Mouse (Mus musculus) ovary, adult 18-20 months (tissue): ENCODE measurements around the gene Efna5.

Source experiments
- DNase-seq: peaks from one replicate; pipeline ENCODE4 v3.0.0; 2022; ENCODE audit warnings: low spot score, mixed read lengths

Gene Efna5

DNA sequence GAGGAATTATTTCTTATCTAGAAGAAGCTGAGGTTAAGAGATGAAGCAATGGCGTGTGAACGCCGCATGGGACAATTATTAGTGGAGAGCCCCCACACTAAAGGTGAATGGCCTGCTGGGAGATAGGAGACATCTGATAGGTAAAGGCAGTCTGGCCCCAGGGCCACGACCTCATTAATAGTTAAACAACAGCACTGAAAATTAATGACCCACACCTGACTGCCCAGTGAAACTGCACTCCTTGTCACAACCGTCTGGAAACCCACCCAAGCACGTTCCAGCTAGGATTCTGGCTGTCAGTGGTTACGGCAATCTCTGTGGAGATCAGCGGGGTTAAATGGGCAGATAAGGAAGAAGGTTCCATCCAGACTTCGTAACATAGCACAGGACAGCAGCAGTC is 134.3 kb downstream of the Efna5 start:
- DNase-seq = no peak

DNA sequence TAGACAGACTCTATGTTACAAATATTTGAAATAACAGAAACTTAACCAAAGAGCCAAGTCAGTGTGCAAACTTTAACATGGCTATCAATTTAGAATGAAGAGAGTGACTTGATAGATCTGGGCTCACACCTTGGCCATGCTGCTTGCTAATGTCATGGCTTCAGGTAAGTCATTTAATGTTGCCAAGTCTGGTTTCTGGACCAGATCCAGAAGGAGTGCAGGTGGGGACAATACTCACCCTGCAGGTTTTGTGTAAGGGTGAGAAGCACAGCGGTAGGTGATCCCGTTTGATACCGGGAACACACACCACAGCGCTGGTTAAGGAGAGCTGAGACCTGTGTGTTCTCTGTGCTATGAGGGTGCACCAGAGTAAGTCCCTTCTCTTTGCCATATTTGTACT is 135.8 kb downstream of the Efna5 start:
- no peak for DNase-seq

DNA sequence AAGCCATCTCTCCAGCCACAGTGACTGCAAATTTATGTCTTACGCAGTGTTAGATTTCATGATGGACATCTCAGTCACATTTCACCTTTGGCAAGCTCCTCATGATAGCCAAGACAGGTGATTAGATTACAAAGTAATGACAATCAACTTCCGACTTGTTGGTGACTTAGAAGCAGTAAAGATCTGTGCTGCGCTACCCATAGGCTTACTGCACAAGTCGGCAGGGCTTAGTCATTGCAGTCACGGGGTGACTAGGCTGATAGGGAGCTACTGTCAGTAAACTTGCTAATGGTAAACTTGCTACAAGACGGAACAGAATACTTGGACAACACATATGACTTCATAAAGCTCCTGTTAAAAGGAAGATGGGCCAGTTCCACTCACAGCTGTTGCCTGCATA is 136.9 kb downstream of the Efna5 start:
- no peak for DNase-seq

DNA sequence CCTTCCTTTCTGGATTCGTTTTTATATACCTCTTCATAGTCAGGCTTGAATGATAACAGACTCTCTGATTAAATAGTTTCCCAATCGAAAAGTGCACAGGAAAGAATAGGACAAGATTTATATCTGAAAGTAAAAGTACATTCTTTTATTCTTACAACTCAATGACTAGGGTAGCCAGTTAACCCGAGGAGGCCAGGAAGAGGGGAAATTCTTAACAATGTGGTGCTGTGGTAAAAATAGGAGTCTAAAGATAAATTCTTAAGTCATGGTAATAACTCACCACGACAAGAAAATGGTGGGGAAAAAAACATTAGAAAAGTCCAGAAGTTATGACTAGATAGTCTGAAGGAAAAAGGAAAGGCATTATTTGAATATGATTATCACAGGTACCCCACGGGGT is 139.4 kb downstream of the Efna5 start:
- DNase-seq = no peak

DNA sequence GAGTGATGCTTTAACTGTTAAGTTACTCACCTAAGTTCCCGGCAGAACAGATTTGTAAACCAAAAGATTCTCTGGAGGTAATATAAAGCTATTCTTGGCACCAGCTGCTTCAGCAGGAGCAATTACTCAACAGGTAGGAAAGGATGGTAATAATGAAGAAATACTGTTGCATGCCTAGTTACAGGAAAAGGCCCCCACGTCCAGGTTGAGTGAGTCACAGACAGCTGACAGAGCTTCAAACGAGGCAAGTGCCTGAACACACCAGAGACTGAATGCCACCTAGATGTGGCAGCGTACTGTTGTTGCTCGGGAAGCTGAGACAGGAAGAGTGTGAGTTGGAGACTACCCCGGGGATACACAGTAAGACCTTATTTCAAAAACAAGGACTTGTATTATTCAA is 140.1 kb downstream of the Efna5 start:
- no peak for DNase-seq

DNA sequence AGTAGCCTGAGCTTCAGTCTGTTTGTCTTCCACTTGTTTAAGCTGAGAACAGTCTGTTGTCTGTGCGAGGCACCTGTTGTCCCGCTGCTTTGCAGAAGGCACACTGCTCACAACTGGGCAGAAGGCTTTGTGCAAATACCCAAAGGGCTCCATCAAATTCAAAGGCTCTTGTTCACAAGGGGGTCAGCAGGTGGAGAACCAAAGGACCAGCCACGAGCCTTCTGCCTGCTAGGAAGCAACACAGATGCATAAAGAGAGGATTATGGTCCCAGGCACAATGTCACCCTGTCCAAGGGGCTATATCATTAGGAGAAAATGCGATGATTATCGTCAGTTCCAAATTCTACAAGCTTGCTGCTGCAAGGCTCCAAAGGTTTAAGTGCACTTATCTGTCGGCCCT is 141.1 kb downstream of the Efna5 start:
- DNase-seq = no peak

DNA sequence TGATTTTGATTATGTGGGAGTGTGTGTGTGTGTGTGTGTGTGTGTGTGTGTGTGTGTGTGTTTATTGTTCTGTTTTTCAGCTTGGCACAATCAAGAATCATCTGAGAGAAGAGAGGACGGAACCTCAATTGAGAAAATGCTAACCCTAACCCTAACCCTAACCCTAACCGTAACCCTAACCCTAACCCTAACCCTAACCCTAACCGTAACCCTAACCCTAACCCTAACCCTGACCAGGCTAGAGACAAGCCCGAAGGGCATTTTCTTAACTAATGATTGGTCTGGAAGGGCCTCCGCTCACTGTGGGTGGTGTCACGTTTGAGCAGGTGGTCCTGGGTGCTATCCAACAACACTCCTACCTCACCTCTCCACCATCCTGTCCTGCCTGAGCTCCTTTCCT is 143.7 kb downstream of the Efna5 start:
- DNase-seq = no peak

DNA sequence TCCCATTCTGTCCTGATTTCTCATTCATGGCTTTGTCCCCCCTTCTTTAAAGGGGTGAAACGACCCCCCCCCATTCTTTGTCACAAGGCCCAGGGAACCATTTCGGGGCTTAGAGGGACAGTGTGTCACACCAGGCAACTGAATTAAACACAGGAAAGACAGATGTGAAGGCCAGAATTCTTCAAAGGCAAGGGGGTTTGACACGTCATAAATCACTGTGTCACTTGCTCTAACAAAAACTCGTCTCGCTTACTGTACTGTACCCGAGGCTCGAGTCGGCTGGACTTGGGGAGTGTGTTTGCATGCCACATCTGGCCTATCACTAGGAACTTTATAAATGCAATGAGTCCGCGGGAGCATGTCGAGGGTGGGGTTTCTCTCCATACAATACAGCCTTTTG is 145.2 kb downstream of the Efna5 start:
- DNase-seq = no peak

DNA sequence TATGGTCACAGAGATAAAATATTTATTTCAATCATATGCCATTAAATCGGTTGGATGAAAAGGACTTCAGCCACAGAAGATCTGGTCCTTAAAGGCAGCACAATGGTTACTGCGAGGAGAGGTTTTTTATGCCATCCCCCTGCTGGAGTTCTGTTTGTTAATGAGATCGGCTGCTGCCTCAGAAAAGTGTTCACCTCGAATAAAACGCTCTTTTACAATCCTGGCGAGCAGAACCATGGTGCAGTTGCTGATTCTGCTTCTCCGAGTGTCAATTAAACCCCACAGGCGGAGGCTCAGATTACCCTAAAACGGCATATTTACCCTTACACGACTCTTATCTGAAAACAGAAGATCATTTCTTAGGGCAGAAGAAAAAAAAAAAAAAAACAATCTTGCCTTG is 146.2 kb downstream of the Efna5 start:
- DNase-seq = no peak

DNA sequence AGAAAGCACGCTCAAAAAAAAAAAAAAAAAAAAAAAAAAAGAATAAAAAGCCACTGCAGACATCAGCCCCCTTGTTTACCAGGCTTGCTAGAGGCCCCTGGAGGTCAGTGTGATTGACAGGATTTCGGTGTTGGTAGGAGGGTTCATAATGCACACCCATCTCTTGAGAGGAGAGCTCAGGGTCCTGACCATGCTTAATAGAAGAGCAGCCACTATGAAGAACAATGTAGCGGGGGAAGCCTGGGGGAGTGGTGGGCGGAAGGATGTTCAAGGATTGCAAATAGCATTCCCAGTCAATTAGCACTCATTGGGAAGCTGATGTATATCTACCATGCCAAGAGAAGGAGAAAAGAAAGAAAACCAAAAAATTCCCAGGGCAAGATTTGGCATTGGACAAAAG is 147.1 kb downstream of the Efna5 start:
- DNase-seq = no peak

DNA sequence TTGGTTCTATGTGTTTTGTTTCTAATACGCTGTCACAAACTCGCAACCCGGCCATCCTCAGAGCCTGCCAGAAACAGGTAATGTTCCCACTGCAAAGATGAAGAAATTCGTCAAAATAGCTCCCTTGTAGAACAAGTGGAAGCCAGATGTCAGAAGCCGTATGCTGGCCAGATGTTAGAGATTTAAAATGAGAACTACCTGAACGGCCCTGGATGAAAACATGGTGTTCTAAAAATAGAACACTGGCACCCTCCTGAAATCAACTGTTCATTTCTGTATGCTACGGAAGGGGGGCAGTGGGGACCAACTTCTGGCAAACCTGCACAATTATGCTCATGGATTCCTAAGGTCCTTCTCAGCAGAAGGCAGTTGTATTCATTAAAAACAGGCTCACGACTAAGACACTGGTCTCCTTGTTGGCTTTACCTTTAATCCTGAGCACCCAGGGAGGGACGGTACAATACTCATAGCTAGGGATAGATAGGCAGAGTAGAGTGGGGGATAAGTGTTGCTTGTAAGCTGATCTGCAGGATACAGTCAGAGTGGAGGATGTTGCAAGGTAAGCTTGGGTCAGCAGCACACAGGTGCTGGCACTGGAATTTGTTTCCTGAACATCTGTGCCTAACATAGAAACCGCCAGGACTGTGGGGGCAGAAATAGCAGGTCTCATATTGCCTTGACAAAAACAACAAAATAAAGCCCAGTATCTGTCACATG is 151.2 kb downstream of the Efna5 start:
- no peak for DNase-seq

DNA sequence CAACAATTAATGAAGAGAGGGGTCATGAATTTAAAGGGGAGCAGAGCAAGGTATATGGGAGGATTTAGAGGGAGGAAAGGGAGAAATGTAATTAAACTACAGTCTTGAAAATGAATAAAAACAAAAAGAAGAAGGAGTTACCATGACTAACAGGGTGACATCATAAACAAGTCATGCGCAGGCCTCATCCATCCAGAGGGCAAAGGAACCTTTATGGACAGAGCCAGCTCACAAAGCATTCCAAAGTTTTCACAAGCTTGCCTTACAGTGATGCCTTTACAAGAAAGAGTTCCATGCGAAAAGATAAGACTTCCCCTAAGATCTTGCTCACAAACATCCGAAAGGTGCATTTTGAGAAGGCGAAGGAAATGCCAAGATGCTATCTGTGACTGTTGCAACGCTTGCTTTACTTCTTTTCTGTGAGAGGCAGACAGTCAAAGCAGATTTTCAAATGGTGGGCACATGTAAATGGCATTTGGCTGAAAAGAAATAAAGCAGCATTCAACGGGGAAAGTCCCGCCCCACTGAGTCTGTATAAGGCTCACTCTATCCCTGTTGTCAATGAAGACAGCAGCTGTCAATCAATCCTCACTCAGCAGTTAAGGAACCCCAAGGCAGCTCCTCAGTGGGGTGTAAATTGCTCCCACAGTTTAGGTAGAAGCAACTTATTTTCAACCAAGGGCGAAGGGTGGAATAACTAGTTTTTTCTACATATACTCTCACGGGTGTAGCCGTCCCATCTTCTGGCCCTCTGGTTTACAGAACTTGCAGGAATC is 152.8 kb downstream of the Efna5 start:
- no peak for DNase-seq

DNA sequence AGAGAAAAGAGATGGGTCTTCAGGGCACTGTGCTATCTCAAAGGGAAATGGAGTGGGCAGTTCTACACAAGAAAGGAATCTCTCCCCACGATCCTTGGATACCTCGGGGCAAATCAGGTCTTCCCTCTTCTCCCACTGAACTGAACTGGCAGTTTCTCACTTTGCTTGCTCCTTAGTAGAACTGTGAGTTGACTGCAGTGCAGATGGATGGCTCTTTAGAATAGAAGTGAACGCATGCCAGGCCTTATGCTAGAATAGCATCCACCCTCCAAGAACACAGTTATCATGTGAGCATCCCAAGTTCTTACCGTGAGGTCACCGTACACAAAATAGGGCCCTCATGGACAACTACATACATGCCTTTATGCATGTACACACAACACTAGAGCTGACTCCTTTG is 155.0 kb downstream of the Efna5 start:
- DNase-seq = no peak

DNA sequence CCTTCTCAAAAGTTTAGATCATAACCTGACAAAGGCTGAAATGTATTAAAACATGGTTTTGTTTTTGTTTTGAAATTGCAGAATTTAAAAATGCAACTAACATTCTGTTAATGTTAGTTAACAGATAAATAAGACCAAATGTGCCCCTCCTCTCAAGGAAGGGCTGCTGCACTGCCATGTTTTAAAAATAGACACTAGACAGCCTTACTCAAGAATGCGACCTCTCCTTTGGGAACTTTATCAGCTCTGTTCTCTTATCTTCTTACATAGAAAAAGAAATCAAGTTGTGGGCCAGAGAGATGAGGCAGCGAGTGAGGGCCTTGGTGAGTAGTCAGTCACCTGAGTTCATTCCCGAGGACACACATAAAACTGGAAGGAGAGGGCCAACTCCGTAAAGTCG is 158.2 kb downstream of the Efna5 start:
- no peak for DNase-seq

DNA sequence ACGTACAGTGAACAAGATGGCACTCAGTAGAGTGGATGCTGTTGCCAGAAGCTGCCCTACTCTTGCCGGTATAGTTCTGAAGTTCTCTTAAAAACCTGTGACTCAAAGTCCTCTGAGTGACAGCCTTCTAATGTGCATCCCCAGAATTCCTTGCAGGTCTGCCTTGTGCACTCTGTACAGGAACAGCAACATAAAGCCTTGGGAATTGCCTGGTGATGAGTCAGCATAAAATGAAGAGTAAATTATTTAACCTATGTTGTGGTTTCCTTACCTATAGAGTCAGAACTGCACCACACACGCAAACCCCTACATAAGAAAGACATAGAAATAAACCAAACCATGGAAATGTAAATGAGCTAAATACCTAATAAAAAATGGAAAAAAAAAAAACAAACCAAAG is 159.5 kb downstream of the Efna5 start:
- DNase-seq = no peak

DNA sequence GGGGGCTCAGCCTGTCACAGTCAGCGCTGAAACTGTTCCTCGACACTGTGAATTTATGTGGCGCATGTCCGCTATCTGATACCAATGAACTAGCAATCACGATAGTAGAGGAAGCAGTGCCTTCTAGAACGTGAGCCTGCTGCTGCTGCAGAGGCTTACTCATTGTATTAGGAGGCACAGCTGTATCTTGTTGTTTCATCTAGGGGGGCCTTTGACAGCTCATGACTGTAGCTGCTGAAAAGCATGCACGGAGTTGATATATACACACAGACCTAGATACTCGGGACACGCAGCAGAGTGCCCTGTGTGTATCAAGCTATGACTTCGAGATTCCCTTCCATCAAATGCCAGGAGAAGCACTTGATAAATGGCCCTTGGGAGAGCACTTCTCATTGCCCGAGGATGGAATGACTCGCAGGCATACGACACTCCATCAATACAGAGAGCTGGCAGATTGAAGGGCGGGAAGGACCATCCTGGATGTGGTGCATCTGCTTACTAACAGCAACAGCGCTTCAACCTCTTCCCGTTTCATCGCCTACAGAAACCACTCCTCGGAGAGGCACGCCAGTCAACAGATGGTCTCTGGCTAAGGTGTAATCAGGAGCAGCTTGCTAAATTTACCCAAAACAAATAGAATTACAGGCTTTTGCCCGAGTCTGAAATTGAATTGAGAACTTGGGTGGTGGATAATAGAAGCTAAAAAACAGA is 160.2 kb downstream of the Efna5 start:
- DNase-seq = no peak

DNA sequence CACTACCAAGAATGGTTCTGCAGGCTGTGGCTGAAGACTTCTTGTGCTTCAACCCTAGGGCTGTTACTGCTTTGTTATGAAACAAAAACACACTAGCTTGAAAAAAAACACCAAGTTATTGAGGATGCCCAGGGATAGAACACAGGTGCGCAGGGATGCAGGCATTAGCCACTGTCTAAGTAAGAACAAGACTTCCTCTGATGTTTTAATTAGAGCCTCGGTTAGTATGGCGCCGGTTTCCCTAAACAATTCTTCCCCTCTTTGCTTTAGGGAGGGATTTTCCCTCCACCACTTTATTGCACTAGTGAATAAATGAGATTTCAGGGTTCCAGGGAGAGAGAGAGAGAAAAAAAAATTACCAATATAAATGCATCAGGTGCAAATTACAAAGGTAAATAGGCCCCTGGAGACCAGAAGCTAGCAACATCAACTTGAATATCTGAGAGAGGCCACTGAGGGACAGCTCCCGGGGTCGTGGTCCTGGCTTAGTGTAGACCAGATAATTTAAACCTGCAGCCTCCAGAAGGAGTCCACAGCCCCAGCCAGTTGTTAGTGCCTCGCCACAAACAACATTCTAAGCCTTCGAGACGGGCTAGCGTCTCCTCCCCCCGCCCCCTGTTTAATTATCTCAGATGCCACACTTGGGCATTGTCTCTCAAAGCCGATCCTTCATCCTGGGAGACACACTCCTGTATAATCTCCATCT is 163.5 kb downstream of the Efna5 start:
- DNase-seq = no peak

DNA sequence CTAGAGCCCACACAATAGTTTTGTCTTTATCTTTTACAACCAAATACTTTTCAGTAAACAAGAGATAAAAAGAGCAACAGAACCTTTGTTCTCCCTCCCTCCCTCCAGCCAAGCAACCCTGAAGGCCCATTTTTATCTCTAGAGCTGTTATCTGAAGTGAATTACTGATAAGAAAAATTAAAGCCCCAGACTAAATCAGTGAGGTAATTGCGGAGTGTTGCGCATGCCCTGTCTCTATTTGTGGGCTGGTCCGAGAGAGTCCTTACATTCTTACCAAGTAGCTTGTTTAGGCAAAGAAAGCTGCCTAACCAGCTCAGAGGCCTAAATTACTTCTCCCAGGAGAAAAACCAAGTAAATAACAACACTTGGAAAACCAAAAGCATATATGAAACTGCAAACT is 167.7 kb downstream of the Efna5 start:
- DNase-seq = no peak

DNA sequence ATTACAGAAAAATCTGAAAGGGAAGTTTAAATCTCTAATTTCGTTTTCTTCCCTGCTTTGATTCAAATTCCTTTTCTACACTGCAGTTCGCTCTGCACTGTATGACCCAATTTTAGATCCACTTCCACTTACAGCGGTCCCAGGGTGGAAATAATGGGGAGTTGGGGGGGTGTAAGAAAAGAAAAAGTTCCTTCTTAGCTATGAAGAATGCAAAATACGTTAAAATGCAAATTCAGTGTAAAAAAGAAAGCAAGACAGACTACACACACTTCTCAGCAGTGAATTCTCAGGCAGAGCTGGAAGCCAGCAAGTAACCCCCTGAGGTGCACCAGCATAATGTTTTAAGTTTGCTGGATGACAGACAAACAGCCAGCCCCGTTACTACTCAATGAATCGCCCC is 174.7 kb downstream of the Efna5 start:
- no peak for DNase-seq

DNA sequence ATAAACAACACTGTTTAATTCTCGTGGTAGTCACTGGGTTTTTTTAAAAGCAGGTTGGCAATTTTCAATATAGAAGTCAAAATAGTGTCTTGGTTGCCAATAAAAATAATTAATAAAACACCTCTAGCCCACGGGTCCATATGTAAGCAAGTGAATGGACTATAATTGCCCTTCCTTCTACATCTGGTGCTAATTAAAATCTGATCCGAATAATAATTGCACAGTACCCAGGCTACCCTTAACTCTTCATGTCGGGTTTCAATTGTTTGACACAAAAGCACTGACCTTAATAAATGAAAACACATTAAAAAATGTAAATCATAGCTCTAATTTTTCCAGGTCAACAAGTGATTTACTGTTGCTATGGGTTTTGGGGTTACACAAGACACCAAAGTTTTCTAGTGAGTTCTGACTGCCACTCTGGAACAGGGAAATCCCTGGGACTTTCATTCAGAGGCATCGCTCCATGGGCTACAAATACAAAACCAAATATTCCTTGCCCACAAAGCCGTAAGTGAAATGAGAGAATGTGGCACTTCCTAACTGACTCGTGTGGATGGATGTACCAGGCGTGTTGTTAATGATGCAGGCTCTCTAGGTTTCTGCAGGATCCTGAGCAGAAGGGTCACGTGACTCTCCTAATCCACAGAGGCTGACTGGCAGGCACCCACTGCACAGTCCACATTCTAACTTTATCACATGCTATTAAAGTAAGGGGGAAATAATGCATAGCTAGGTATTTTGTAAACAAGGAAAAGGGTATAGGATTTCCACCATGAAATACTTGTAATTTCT is 178.9 kb downstream of the Efna5 start:
- DNase-seq = no peak

DNA sequence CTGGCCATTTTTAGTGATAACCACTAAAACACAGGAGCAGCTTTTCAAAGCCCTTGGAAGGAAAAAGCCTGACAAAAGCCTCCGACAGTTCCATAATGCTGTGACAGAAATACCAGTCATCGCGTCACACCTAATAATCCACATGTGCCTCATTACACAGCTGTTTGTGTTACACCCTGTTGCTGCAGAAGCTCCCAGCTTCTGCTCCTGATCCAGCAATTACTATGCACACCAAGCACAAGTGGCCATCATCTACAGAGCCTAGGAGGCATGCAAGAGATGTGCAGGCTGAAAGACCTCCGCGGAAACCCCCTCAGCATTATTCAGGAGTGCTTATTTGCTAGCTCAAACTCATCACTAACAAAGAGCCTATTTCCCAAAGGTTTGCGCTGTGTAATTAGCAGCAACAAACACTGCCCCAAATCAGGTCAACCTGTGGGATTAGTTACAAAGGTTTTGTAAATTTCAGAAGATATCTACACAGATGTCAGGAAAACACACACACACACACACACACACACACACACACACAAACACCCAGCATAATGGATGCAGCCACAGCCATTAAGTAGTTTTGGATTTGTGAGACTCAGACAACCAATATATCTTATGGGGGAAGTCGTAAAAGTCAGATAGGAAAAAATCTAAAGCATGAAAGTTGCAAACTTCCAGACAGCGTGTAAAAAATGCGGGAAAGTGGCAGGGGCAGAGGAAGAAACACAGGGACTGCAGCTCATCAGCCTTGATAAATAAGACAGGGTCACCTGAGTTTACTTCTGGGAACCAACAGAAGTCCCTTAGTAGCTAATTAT is 180.1 kb downstream of the Efna5 start:
- DNase-seq = no peak
